Mouse (Mus musculus): ENCODE data around the gene Tdrd5. TPM values are rescaled to one million over a fixed set of nuclear protein-coding genes. Genes with fewer than 3 reads are reported as not detected.

Tdrd5 gene
- 0.06 and 0.09 TPM in 2 replicates for polyA plus RNA-seq (2014; fragmentation: Nextera tagmentation; extraction: Ambion mirVana)

DNA sequence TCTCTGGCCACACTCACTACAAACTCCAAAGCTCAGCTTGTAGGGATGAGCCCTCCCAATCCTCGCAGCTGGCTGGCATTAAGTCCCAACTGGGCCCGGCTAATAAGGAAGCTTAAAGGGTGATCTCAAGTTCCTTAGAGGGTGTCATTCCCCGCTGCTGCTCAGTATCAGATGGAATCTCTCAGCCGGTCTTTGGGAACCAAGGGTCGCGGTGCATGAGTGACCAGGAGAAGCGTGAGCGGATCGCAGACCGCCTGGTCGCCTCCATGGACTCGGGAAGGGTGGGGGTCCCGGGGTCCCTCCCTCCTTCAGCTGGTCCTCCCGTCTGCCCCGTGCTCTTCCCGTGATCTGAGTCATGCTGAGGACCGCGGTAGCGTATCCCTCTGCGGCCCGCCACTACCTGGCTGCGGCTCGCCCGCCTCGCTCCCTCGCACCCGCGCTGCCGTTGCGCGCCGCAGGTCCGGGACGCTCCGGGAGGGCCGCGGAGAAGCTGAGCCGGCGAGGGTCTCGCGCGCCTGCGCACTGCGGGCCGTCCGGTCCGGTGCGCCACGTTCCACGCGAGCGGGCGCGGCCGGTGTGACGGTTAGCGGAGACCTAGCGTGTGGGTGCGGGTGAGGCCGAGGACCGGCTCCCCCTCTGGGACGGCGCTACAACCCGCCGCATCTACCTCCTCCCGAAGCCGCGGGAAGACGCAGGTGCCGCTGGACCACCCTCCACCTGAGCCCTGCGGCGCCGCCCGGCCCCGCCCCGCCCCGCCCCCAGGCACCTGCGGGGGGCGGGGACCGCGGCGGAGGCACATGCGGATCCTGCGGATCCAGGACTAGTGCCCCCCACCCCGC, at the start of gene Tdrd5:
Gene Tdrd5 (minus strand): TSS at position 754 of the 839 bp plus-strand sequence.
- under 1% methylated on average over 79 of the region's 85 CpGs for WGBS

GRCm38 (mm10) chr1:156352466-156352865, 49.0 kb upstream of the Tdrd5 start:
- no peak for ATAC-seq (ENCODE audit: low FRiP score)
- no peaks in the 10 kb centered on the region for H3K4me1 ChIP-seq (replicated peaks; ENCODE audit: control insufficient read depth, insufficient read depth, low read length)
- H3K27ac ChIP-seq (ENCODE audit: low read depth, low read length): no peak overlapping the region
- WGBS: 90% methylated on average over 2 of the region's 2 CpGs
- H3K4me2 ChIP-seq (replicated peaks; ENCODE audit: low read depth, low read length): no peak overlapping the region
- H3K9me3 ChIP-seq (ENCODE audit: control insufficient read depth, low read length): no peaks in the 10 kb centered on the region
- no peak for DNase-seq (ENCODE audit: low spot score)
- H3K27me3 ChIP-seq (ENCODE audit: control insufficient read depth, insufficient read depth, low read length): no peaks in the 10 kb centered on the region
- H3K4me3 ChIP-seq (ENCODE audit: low read depth, low read length): no peak overlapping the region
- no peak overlapping the region for H3K9ac ChIP-seq (ENCODE audit: low read depth, low read length)
- no peaks in the 10 kb centered on the region for H3K36me3 ChIP-seq (ENCODE audit: control insufficient read depth, insufficient read depth, low read length)

More for the DNA sequence above, at the start of gene Tdrd5:
- Histone ChIP-seq H3K27ac (ENCODE audit: low read depth, low read length) (no peak within 1 kb of the TSS), H3K27me3 (ENCODE audit: control insufficient read depth, insufficient read depth, low read length) (peaks cover 30% of the 10 kb centered on the region), H3K4me2 (replicated peaks; ENCODE audit: low read depth, low read length) (peak within 1 kb of the TSS; percentile 98), H3K4me1 (replicated peaks; ENCODE audit: control insufficient read depth, insufficient read depth, low read length) (no peaks in the 10 kb centered on the region), H3K4me3 (ENCODE audit: low read depth, low read length) (peak within 1 kb of the TSS; percentile 68), H3K9me3 (ENCODE audit: control insufficient read depth, low read length) (no peaks in the 10 kb centered on the region), H3K9ac (ENCODE audit: low read depth, low read length) (peak within 1 kb of the TSS; percentile 56), H3K36me3 (ENCODE audit: control insufficient read depth, insufficient read depth, low read length) (no peaks in the 10 kb centered on the region)
- ATAC-seq (ENCODE audit: low FRiP score): peak; percentile 80
- DNase-seq (ENCODE audit: low spot score): peak; percentile 74

DNA sequence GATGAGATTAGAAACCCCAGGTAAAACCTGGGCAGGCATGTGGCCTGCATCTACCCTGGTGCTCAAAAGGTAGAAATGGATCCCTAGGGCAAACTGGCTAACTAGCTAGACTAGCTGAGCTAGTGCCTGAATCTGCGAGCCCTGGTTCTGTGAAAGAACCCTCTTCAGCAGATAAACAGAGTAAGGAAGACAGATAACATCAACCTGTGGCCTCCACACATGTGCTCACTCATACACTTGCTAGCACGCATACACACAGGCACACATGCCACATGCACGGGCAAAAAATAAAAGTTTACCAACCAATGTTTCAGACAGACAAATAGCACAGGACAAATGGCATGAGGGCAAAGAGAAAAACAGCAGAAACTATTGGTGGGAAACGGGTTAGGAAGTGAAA, 47.0 kb upstream of the Tdrd5 start:
- no peak overlapping the region for H3K4me2 ChIP-seq (replicated peaks; ENCODE audit: low read depth, low read length)
- no peaks in the 10 kb centered on the region for H3K4me1 ChIP-seq (replicated peaks; ENCODE audit: control insufficient read depth, insufficient read depth, low read length)
- ATAC-seq (ENCODE audit: low FRiP score) (no peak), DNase-seq (ENCODE audit: low spot score) (no peak)
- H3K27ac ChIP-seq (ENCODE audit: low read depth, low read length): no peak overlapping the region
- H3K4me3 ChIP-seq (ENCODE audit: low read depth, low read length): no peak overlapping the region
- no peaks in the 10 kb centered on the region for H3K27me3 ChIP-seq (ENCODE audit: control insufficient read depth, insufficient read depth, low read length)
- no peaks in the 10 kb centered on the region for H3K9me3 ChIP-seq (ENCODE audit: control insufficient read depth, low read length)
- 88% methylated on average over 4 of the region's 4 CpGs for WGBS
- no peaks in the 10 kb centered on the region for H3K36me3 ChIP-seq (ENCODE audit: control insufficient read depth, insufficient read depth, low read length)
- no peak overlapping the region for H3K9ac ChIP-seq (ENCODE audit: low read depth, low read length)

- no peaks in the 10 kb centered on the region for H3K9me3 ChIP-seq (ENCODE audit: control insufficient read depth, low read length)
- H3K36me3 ChIP-seq (ENCODE audit: control insufficient read depth, insufficient read depth, low read length): no peaks in the 10 kb centered on the region
- 79% methylated on average over 4 of the region's 4 CpGs for WGBS
- H3K9ac ChIP-seq (ENCODE audit: low read depth, low read length): no peak overlapping the region
- no peaks in the 10 kb centered on the region for H3K27me3 ChIP-seq (ENCODE audit: control insufficient read depth, insufficient read depth, low read length)
- no peak overlapping the region for H3K27ac ChIP-seq (ENCODE audit: low read depth, low read length)
- DNase-seq (ENCODE audit: low spot score) (no peak), ATAC-seq (ENCODE audit: low FRiP score) (no peak)
- H3K4me1 ChIP-seq (replicated peaks; ENCODE audit: control insufficient read depth, insufficient read depth, low read length): no peaks in the 10 kb centered on the region
- no peak overlapping the region for H3K4me2 ChIP-seq (replicated peaks; ENCODE audit: low read depth, low read length)
- H3K4me3 ChIP-seq (ENCODE audit: low read depth, low read length): no peak overlapping the region
These were observed 45.6 kb upstream of the Tdrd5 start for GRCm38 (mm10) chr1:156349031-156349430.

DNA sequence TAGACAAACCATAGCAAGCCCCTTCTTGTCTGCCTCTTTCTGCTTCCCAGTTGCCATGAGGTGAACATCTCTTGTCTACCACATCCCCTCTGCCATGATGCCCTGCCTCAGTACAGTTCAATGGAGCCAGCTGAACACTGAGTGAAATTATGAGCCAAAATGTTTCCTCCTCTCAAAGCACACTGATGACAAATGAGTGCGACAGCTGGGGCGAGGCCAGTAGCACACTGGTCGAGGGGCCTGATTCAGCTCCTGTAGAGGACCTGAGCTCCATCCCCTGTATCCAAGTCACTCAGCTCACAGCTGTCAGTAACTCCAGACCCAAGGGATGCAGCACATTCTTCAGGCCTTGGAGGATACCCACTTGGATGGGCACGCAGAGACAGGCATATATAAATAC, 42.2 kb upstream of the Tdrd5 start:
- H3K4me1 ChIP-seq (replicated peaks; ENCODE audit: control insufficient read depth, insufficient read depth, low read length): no peaks in the 10 kb centered on the region
- H3K4me3 ChIP-seq (ENCODE audit: low read depth, low read length): no peak overlapping the region
- H3K27ac ChIP-seq (ENCODE audit: low read depth, low read length): no peak overlapping the region
- no peaks in the 10 kb centered on the region for H3K9me3 ChIP-seq (ENCODE audit: control insufficient read depth, low read length)
- ATAC-seq (ENCODE audit: low FRiP score) (no peak), DNase-seq (ENCODE audit: low spot score) (no peak)
- H3K36me3 ChIP-seq (ENCODE audit: control insufficient read depth, insufficient read depth, low read length): no peaks in the 10 kb centered on the region
- H3K4me2 ChIP-seq (replicated peaks; ENCODE audit: low read depth, low read length): no peak overlapping the region
- H3K9ac ChIP-seq (ENCODE audit: low read depth, low read length): no peak overlapping the region
- no peaks in the 10 kb centered on the region for H3K27me3 ChIP-seq (ENCODE audit: control insufficient read depth, insufficient read depth, low read length)
- WGBS: 91% methylated on average over 4 of the region's 4 CpGs

DNA sequence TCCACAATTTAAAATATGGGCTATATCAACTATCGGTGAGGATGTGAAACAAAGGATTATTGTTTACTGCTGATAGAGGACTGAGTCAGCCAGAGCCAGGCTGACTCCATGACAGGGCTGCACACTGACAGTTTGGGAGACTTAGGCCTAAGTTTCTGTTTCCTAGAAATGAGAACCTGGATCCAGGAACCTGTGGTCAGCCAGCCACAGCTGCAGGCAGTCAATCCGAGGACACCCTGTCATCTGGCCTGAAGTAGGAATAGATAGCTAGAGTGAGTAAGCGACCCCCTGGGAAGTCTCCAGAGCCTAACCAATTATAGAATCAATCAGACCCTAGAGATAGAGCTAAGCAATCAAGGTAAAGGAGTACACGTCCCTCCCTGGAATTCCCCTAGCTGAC, 41.0 kb upstream of the Tdrd5 start:
- Histone ChIP-seq H3K9me3 (ENCODE audit: control insufficient read depth, low read length) (no peaks in the 10 kb centered on the region), H3K36me3 (ENCODE audit: control insufficient read depth, insufficient read depth, low read length) (no peaks in the 10 kb centered on the region), H3K27ac (ENCODE audit: low read depth, low read length) (no peak overlapping the region), H3K4me3 (ENCODE audit: low read depth, low read length) (no peak overlapping the region), H3K4me2 (replicated peaks; ENCODE audit: low read depth, low read length) (no peak overlapping the region), H3K4me1 (replicated peaks; ENCODE audit: control insufficient read depth, insufficient read depth, low read length) (no peaks in the 10 kb centered on the region), H3K9ac (ENCODE audit: low read depth, low read length) (no peak overlapping the region), H3K27me3 (ENCODE audit: control insufficient read depth, insufficient read depth, low read length) (no peaks in the 10 kb centered on the region)
- 75% methylated on average over 4 of the region's 4 CpGs for WGBS
- no peak for DNase-seq (ENCODE audit: low spot score)
- no peak for ATAC-seq (ENCODE audit: low FRiP score)

DNA sequence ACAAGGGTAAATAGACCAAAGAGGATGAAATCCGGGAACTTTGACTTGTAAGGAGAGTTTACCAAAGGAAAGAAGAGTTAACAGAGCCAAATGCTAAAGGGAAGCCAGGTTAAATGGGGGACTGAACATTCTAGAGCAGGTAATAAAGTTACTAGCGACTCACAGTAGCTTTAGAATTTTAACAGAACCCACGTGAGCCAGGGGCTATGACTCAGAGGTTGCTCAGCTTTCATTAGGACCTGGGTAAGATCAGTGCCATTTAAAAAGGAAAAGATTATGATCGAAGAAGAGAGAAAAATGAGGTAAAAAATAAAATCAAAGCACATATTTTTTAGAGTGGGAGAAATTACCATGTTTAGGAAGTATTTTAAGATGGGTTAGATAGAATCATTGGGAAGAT, 37.4 kb upstream of the Tdrd5 start:
- H3K27me3 ChIP-seq (ENCODE audit: control insufficient read depth, insufficient read depth, low read length): no peaks in the 10 kb centered on the region
- H3K9ac ChIP-seq (ENCODE audit: low read depth, low read length): no peak overlapping the region
- no peak overlapping the region for H3K27ac ChIP-seq (ENCODE audit: low read depth, low read length)
- no peak overlapping the region for H3K4me3 ChIP-seq (ENCODE audit: low read depth, low read length)
- no peaks in the 10 kb centered on the region for H3K9me3 ChIP-seq (ENCODE audit: control insufficient read depth, low read length)
- ATAC-seq (ENCODE audit: low FRiP score): no peak
- no peak overlapping the region for H3K4me2 ChIP-seq (replicated peaks; ENCODE audit: low read depth, low read length)
- no peak for DNase-seq (ENCODE audit: low spot score)
- no peaks in the 10 kb centered on the region for H3K4me1 ChIP-seq (replicated peaks; ENCODE audit: control insufficient read depth, insufficient read depth, low read length)
- H3K36me3 ChIP-seq (ENCODE audit: control insufficient read depth, insufficient read depth, low read length): no peaks in the 10 kb centered on the region
- WGBS: 80% methylated on average over 4 of the region's 4 CpGs

DNA sequence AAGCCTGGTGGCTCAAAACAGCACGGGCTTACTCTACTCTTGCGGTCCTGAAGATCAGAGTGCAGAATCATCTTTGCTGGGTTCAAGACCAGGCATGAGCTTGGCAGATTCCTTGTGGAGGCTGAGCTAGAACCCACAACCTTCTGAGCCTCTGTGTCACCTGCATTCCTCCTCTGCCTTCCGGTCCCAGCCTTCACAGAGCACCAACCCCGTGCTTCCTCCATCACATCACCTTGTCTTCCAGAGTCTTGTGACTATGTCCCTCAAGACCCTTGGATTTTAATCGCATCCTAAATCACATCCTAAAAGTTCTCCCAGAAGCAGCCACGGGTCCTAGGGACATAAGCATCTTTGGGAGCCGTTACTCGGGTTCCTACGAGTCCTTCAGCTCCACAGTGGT, 19.7 kb upstream of the Tdrd5 start:
- ATAC-seq (ENCODE audit: low FRiP score) (no peak), DNase-seq (ENCODE audit: low spot score) (no peak)
- H3K27ac ChIP-seq (ENCODE audit: low read depth, low read length): no peak overlapping the region
- no peaks in the 10 kb centered on the region for H3K4me1 ChIP-seq (replicated peaks; ENCODE audit: control insufficient read depth, insufficient read depth, low read length)
- no peak overlapping the region for H3K4me2 ChIP-seq (replicated peaks; ENCODE audit: low read depth, low read length)
- H3K27me3 ChIP-seq (ENCODE audit: control insufficient read depth, insufficient read depth, low read length): no peaks in the 10 kb centered on the region
- no peaks in the 10 kb centered on the region for H3K36me3 ChIP-seq (ENCODE audit: control insufficient read depth, insufficient read depth, low read length)
- 88% methylated on average over 9 of the region's 9 CpGs for WGBS
- no peak overlapping the region for H3K9ac ChIP-seq (ENCODE audit: low read depth, low read length)
- H3K9me3 ChIP-seq (ENCODE audit: control insufficient read depth, low read length): no peaks in the 10 kb centered on the region
- H3K4me3 ChIP-seq (ENCODE audit: low read depth, low read length): no peak overlapping the region

- Histone ChIP-seq H3K9me3 (ENCODE audit: control insufficient read depth, low read length) (no peaks in the 10 kb centered on the region), H3K4me1 (replicated peaks; ENCODE audit: control insufficient read depth, insufficient read depth, low read length) (no peaks in the 10 kb centered on the region), H3K27ac (ENCODE audit: low read depth, low read length) (no peak within 1 kb of the TSS), H3K9ac (ENCODE audit: low read depth, low read length) (no peak within 1 kb of the TSS), H3K27me3 (ENCODE audit: control insufficient read depth, insufficient read depth, low read length) (peaks cover 21% of the 10 kb centered on the region), H3K4me3 (ENCODE audit: low read depth, low read length) (peak within 1 kb of the TSS; percentile 8; the same call in 1 of the 2 replicates), H3K36me3 (ENCODE audit: control insufficient read depth, insufficient read depth, low read length) (no peaks in the 10 kb centered on the region), H3K4me2 (replicated peaks; ENCODE audit: low read depth, low read length) (peak within 1 kb of the TSS; percentile 39; the same call in 1 of the 2 replicates)
- no peak for ATAC-seq (ENCODE audit: low FRiP score)
- 5% methylated on average over 29 of the region's 29 CpGs for WGBS
- peak; percentile 34 for DNase-seq (ENCODE audit: low spot score)
These were observed 7.2 kb upstream of the Tdrd5 start, which contains the start of gene Nphs2 for GRCm38 (mm10) chr1:156310630-156311029. Nphs2 (plus strand) TSS chr1:156310727.

All from hindbrain, embryonic 11.5 days (tissue).